Mouse (Mus musculus) thymus, adult 2 months (tissue): ENCODE measurements at regions not wholly inside any gene's neighbourhood (a gene's known extent, or its start where the extent isn't known, plus 50 kb on each side); places are given as distances from the start of the nearest gene placed in this dataset.

ENCODE experiments used
- DNase-seq: peaks from one replicate; pipeline ENCODE4 v3.0.0; 2021
- H3K27ac ChIP-seq: fragments of 200-500 bp; 2 replicates; pipeline ENCODE4 v1.5.1; 2012; ENCODE audit warnings: low read length, control low read depth; ENCODE audit not compliant: control insufficient read depth, insufficient read depth
- H3K27me3 ChIP-seq: fragments of 200-500 bp; 2 replicates; pipeline ENCODE4 v1.6.1; 2012; ENCODE audit warnings: mild to moderate bottlenecking, low read length, moderate library complexity, mixed read lengths; ENCODE audit not compliant: control insufficient read depth, insufficient read depth
- H3K36me3 ChIP-seq: fragments of 200-500 bp; 2 replicates; pipeline ENCODE4 v1.6.1; 2012; ENCODE audit warnings: mild to moderate bottlenecking, low read length, moderate library complexity; ENCODE audit not compliant: control insufficient read depth, insufficient read depth
- H3K4me1 ChIP-seq: fragments of 200-500 bp; replicated peaks from 2 replicates; pipeline ENCODE4 v1.6.1; 2012; ENCODE audit warnings: low read length; ENCODE audit not compliant: control insufficient read depth, insufficient read depth
- H3K4me3 ChIP-seq: fragments of 200-500 bp; 2 replicates; pipeline ENCODE4 v1.5.1; 2012; ENCODE audit warnings: mild to moderate bottlenecking, low read length, control low read depth, moderate library complexity; ENCODE audit not compliant: control insufficient read depth, insufficient read depth
- CTCF ChIP-seq: fragments of 200-500 bp; IDR thresholded peaks from 2 replicates; pipeline ENCODE4 v1.5.1; 2012; ENCODE audit warnings: mild to moderate bottlenecking, control low read depth, low read length, moderate library complexity, borderline replicate concordance; ENCODE audit not compliant: control insufficient read depth, poor library complexity, insufficient read depth; ENCODE audit errors: extremely low read depth
- POLR2A ChIP-seq: fragments of 200-500 bp; IDR thresholded peaks from 2 replicates; pipeline ENCODE4 v1.6.1; 2012; ENCODE audit warnings: mild to moderate bottlenecking, low read length, control low read depth, moderate library complexity; ENCODE audit not compliant: control insufficient read depth, poor library complexity, insufficient read depth; ENCODE audit errors: extremely low read depth
- WGBS: fragments of 180-500 bp; shearing (Covaris S2); methylation state at CpG from one replicate; pipeline ENCODE4 v1.1.7; 2018; 5-methylcytosine and 5-hydroxymethylcytosine counted together

- H3K36me3 ChIP-seq, result no peaks in the 10 kb centered on the region
- no peak for TF ChIP-seq POLR2A
- no peak for TF ChIP-seq CTCF
- no peak overlapping the region for H3K4me3 ChIP-seq
- no peaks in the 10 kb centered on the region for H3K4me1 ChIP-seq
- no peaks in the 10 kb centered on the region for H3K27me3 ChIP-seq
- DNase-seq, result no peak
- H3K27ac ChIP-seq, result no peak overlapping the region
- 90% methylated on average over 8 of the region's 8 CpGs for WGBS
Measured at GRCm38 (mm10) chr6:4432192-4432591, 72.4 kb upstream of the Col1a2 start.

- Histone ChIP-seq H3K4me3 (no peak overlapping the region), H3K4me1 (no peaks in the 10 kb centered on the region), H3K27ac (no peak overlapping the region), H3K36me3 (no peaks in the 10 kb centered on the region), H3K27me3 (no peaks in the 10 kb centered on the region)
- TF ChIP-seq POLR2A (no peak), CTCF (no peak)
- 76% methylated on average over 4 of the region's 4 CpGs for WGBS
- DNase-seq, result no peak
Measured at GRCm38 (mm10) chr6:4436439-4436838, 68.2 kb upstream of the Col1a2 start.

- H3K36me3 ChIP-seq, result no peaks in the 10 kb centered on the region
- DNase-seq, result no peak
- no peak overlapping the region for H3K4me3 ChIP-seq
- 83% methylated on average over 1 of the region's 1 CpGs for WGBS
- H3K27ac ChIP-seq, result no peak overlapping the region
- no peaks in the 10 kb centered on the region for H3K4me1 ChIP-seq
- no peaks in the 10 kb centered on the region for H3K27me3 ChIP-seq
- TF ChIP-seq POLR2A (no peak), CTCF (no peak)
Measured at GRCm38 (mm10) chr6:4436874-4437273, 67.7 kb upstream of the Col1a2 start.

- TF ChIP-seq CTCF (no peak), POLR2A (no peak)
- no peak for DNase-seq
- no peaks in the 10 kb centered on the region for H3K27me3 ChIP-seq
- no peaks in the 10 kb centered on the region for H3K36me3 ChIP-seq
- 80% methylated on average over 4 of the region's 4 CpGs for WGBS
- no peaks in the 10 kb centered on the region for H3K4me1 ChIP-seq
- no peak overlapping the region for H3K27ac ChIP-seq
- no peak overlapping the region for H3K4me3 ChIP-seq
Measured at GRCm38 (mm10) chr6:4441618-4442167, 62.9 kb upstream of the Col1a2 start.

- TF ChIP-seq CTCF, result no peak
- TF ChIP-seq POLR2A, result no peak
Measured at GRCm38 (mm10) chr6:4445906-4446305, 58.7 kb upstream of the Col1a2 start.

GRCm38 (mm10) chr6:4451227-4451626 lies 53.4 kb upstream of the Col1a2 start:
- TF ChIP-seq CTCF (no peak), POLR2A (no peak)
- Histone ChIP-seq H3K4me3 (no peak overlapping the region), H3K4me1 (no peaks in the 10 kb centered on the region), H3K36me3 (no peaks in the 10 kb centered on the region), H3K27ac (no peak overlapping the region), H3K27me3 (no peaks in the 10 kb centered on the region)
- DNase-seq, result no peak
- 91% methylated on average over 2 of the region's 2 CpGs for WGBS

More at GRCm38 (mm10) chr6:4445906-4446305, 58.7 kb upstream of the Col1a2 start:
- 95% methylated on average over 1 of the region's 1 CpGs for WGBS
- DNase-seq, result no peak
- Histone ChIP-seq H3K4me1 (no peaks in the 10 kb centered on the region), H3K27me3 (no peaks in the 10 kb centered on the region), H3K4me3 (no peak overlapping the region), H3K27ac (no peak overlapping the region), H3K36me3 (no peaks in the 10 kb centered on the region)
